Mouse (Mus musculus) intestine, postnatal 0 days (tissue): ENCODE data around the gene Uts2. TPM values are rescaled to one million over a fixed set of nuclear protein-coding genes. Genes with fewer than 3 reads are reported as not detected.

ENCODE experiments used
- ATAC-seq: fragments of 200-750 bp; cut with Nextera tagmentation; 2 replicates; pipeline ENCODE4 v1.8.0; 2017; ENCODE audit warnings: mild to moderate bottlenecking, moderate TSS enrichment, moderate library complexity
- H3K27ac ChIP-seq: fragments of 300-500 bp; sonication (generic); 2 replicates; pipeline ENCODE4 v1.5.1; 2014; ENCODE audit warnings: mild to moderate bottlenecking, low read depth, low read length, moderate library complexity
- H3K27me3 ChIP-seq: fragments of 300-500 bp; sonication (generic); replicated peaks from 2 replicates; pipeline ENCODE4 v1.6.1; 2014; ENCODE audit warnings: low read length, mixed read lengths; ENCODE audit not compliant: control insufficient read depth, insufficient read depth
- H3K36me3 ChIP-seq: fragments of 300-500 bp; sonication (generic); 2 replicates; pipeline ENCODE4 v1.6.1; 2014; ENCODE audit warnings: mild to moderate bottlenecking, moderate library complexity; ENCODE audit not compliant: control insufficient read depth, insufficient read depth
- H3K4me1 ChIP-seq: fragments of 300-500 bp; sonication (generic); replicated peaks from 2 replicates; pipeline ENCODE4 v1.6.1; 2014; ENCODE audit warnings: antibody characterized with exemption, low read length, mixed read lengths; ENCODE audit not compliant: control insufficient read depth, insufficient read depth
- H3K4me2 ChIP-seq: fragments of 300-500 bp; sonication (generic); replicated peaks from 2 replicates; pipeline ENCODE4 v1.6.1; 2014; ENCODE audit warnings: low read depth, mild to moderate bottlenecking, moderate library complexity
- H3K4me3 ChIP-seq: fragments of 300-500 bp; sonication (generic); 2 replicates; pipeline ENCODE4 v1.5.1; 2014; ENCODE audit warnings: low read depth, low read length
- H3K9ac ChIP-seq: fragments of 300-500 bp; sonication (generic); 2 replicates; pipeline ENCODE4 v1.6.1; 2014; ENCODE audit warnings: mild to moderate bottlenecking, low read depth, low read length
- H3K9me3 ChIP-seq: fragments of 300-500 bp; sonication (generic); 2 replicates; pipeline ENCODE4 v1.6.1; 2016; ENCODE audit warnings: mixed run types; ENCODE audit not compliant: control insufficient read depth
- CTCF ChIP-seq: sonication (generic); IDR thresholded peaks from 2 replicates; pipeline ENCODE4 v1.5.1; 2016; ENCODE audit warnings: low read depth, mild to moderate bottlenecking, control low read depth, antibody characterized with exemption, moderate library complexity
- WGBS: fragments of 180-500 bp; shearing (Covaris S2); extraction: QIAGEN DNeasy Blood & Tissue Kit; methylation state at CpG from one replicate; pipeline ENCODE4 v1.1.7; 2014; 5-methylcytosine and 5-hydroxymethylcytosine counted together
- polyA plus RNA-seq: library from polyadenylated mRNA; unstranded; fragments of >200 nt; fragmentation: Nextera tagmentation; extraction: Ambion mirVana; gene quantifications from 2 replicates; pipeline ENCODE4 v1.2.1, GENCODE M21; 2015

Uts2 gene
- polyA plus RNA-seq, 1 experiment from 2014 or later = not detected

DNA sequence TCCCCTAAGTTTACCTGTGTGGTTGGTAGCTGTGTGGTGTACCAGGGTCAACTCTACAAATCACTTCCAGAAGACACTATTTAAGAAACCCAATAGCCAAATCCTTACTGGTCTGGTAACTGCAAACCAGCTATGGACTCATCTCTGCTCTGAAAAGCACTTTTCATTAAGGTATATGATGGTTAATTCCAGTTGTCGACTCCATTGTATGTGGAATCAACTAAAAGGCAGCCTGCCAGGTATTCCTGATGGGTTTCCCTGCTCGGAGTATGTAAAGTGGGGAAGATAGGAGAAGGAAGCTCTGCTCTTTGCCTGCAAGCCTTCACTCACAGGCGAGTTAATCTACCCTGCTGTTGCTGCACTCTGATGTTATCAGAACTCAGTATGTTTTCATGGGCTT lies 49.6 kb downstream of the Uts2 start:
- no peaks in the 10 kb centered on the region for H3K9me3 ChIP-seq
- peaks cover 43% of the 10 kb centered on the region for H3K36me3 ChIP-seq
- no peak for TF ChIP-seq CTCF
- no peak overlapping the region for H3K4me2 ChIP-seq
- no peak overlapping the region for H3K9ac ChIP-seq
- ATAC-seq = no peak
- H3K27ac ChIP-seq = no peak overlapping the region
- no peak overlapping the region for H3K4me3 ChIP-seq
- no peaks in the 10 kb centered on the region; the same call in 1 of the 2 replicates for H3K4me1 ChIP-seq
- 85% methylated on average over 3 of the region's 3 CpGs for WGBS
- no peaks in the 10 kb centered on the region for H3K27me3 ChIP-seq

DNA sequence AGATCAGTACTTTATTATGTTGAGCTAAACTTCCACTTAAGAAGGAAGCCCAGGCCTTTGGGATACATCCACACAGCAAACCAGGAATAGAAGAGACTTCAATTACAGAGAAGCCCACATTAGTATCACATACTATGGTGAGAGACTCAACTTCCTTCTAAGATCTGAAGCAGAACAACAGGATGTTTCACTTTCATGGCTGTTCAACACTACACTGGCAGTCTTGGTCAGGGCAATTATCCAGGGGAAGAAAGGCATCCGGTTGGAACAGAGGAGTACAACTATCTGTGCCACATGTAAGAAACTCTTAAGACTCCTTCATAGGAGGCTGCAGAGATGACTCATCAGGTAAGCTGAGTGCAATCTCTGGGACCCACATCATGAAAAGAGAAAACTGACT lies 54.3 kb downstream of the Uts2 start:
- H3K36me3 ChIP-seq = peaks cover 64% of the 10 kb centered on the region
- H3K27ac ChIP-seq = no peak overlapping the region
- H3K27me3 ChIP-seq = no peaks in the 10 kb centered on the region
- no peak for TF ChIP-seq CTCF
- no peaks in the 10 kb centered on the region for H3K9me3 ChIP-seq
- no peak overlapping the region for H3K4me2 ChIP-seq
- WGBS = 85% methylated on average over 1 of the region's 1 CpGs
- H3K9ac ChIP-seq = no peak overlapping the region
- no peaks in the 10 kb centered on the region for H3K4me1 ChIP-seq
- H3K4me3 ChIP-seq = no peak overlapping the region
- ATAC-seq = no peak

Other genes starting within 250 kb of the Uts2 start
- 27.2 and 27.7 TPM in 2 replicates for gene Errfi1, start 143.2 kb upstream of the Uts2 start, polyA plus RNA-seq
- 223 and 231 TPM in 2 replicates for gene Park7, start 82.7 kb upstream of the Uts2 start, polyA plus RNA-seq
- 0.20 and 0.42 TPM in 2 replicates for gene Tnfrsf9, start 82.5 kb upstream of the Uts2 start, polyA plus RNA-seq
- gene Per3, start 47.6 kb downstream of the Uts2 start, polyA plus RNA-seq = 2.1 and 3.5 TPM in 2 replicates
- gene Vamp3, start 60.9 kb downstream of the Uts2 start, polyA plus RNA-seq = 104 and 109 TPM in 2 replicates
- not detected in 2 replicates for gene Gm13090, start 92.5 kb downstream of the Uts2 start, polyA plus RNA-seq